Mouse (Mus musculus) induced T-regulatory cell, adult 2 months (primary cell): Measurements from ENCODE around the gene Unkl.

Experiments
- DNase-seq: peaks from one replicate; pipeline ENCODE4 v3.0.0-alpha.2; 2012; ENCODE audit warnings: low read depth

The Unkl gene

GRCm38 (mm10) chr17:25188150-25189031 is at the start of gene Unkl:
Gene Unkl (plus strand): TSS chr17:25188397.
- peak; percentile 82 for DNase-seq

GRCm38 (mm10) chr17:25138803-25139202 is 49.4 kb upstream of the Unkl start:
- no peak for DNase-seq

GRCm38 (mm10) chr17:25139960-25140359 is 48.2 kb upstream of the Unkl start:
- no peak for DNase-seq

GRCm38 (mm10) chr17:25162161-25162560 is 26.0 kb upstream of the Unkl start, which contains the start of gene Ccdc154:
Gene Ccdc154 (plus strand): TSS chr17:25162461.
- no peak for DNase-seq

GRCm38 (mm10) chr17:25163387-25163786 is 24.8 kb upstream of the Unkl start:
- no peak for DNase-seq

- DNase-seq: no peak
Measured at GRCm38 (mm10) chr17:25164770-25165169, 23.4 kb upstream of the Unkl start.

GRCm38 (mm10) chr17:25165970-25166671 is 22.1 kb upstream of the Unkl start:
- DNase-seq: no peak

- no peak for DNase-seq
Measured at GRCm38 (mm10) chr17:25169706-25170105, 18.5 kb upstream of the Unkl start.

GRCm38 (mm10) chr17:25172558-25172957 is 15.6 kb upstream of the Unkl start:
- DNase-seq: no peak

- no peak for DNase-seq
Measured at GRCm38 (mm10) chr17:25175411-25175810, 12.8 kb upstream of the Unkl start, which contains the start of gene Gm38655. Gene Gm38655 (minus strand): TSS chr17:25175471.

GRCm38 (mm10) chr17:25183232-25183631 is 5.0 kb upstream of the Unkl start:
- peak; percentile 48 for DNase-seq

GRCm38 (mm10) chr17:25184129-25184691 is 4.0 kb upstream of the Unkl start, which contains the start of gene BC003965:
Gene BC003965 (plus strand): TSS chr17:25184554.
- DNase-seq: peak; percentile 100

GRCm38 (mm10) chr17:25184961-25185360 is 3.2 kb upstream of the Unkl start:
- peak; percentile 62 for DNase-seq

- no peak for DNase-seq
Measured at GRCm38 (mm10) chr17:25187784-25188149, 430 bp upstream of the Unkl start.

- no peak for DNase-seq
Measured at GRCm38 (mm10) chr17:25189091-25189490, 894 bp downstream of the Unkl start.

GRCm38 (mm10) chr17:25202401-25202800 is 14.2 kb downstream of the Unkl start:
- no peak for DNase-seq

GRCm38 (mm10) chr17:25210006-25210405 is 21.8 kb downstream of the Unkl start:
- no peak for DNase-seq

- no peak for DNase-seq
Measured at GRCm38 (mm10) chr17:25210680-25211466, 22.7 kb downstream of the Unkl start.

- no peak for DNase-seq
Measured at GRCm38 (mm10) chr17:25211705-25212104, 23.5 kb downstream of the Unkl start.

- DNase-seq: no peak
Measured at GRCm38 (mm10) chr17:25215431-25215830, 27.2 kb downstream of the Unkl start.

- DNase-seq: no peak
Measured at GRCm38 (mm10) chr17:25218967-25219366, 30.8 kb downstream of the Unkl start.
